Comparison of ENCODE assay signal across 28 mouse cellular contexts in genomic region chr9:76562794-76563193, GRCm38 (mm10). TPM values are rescaled to one million over a fixed set of nuclear protein-coding genes. Genes with fewer than 3 reads are reported as not detected.
DNase-seq lines count a peak whose midpoint lies in the region; ATAC-seq and TF ChIP-seq lines count a peak whose summit lies in the region.
"Had no signal": no experiment of that assay in that cellular context is flagged by ENCODE, and none has a peak within 500 bp of the region (broad histone marks: within the 10 kb centered on the region; RNA-seq: fewer than 3 reads in every experiment).

No protein-coding gene starts in this region.

- TF ChIP-seq CTCF in stomach, postnatal 0 days (IDR thresholded peaks at IDR 0.05; ENCODE audit: low read depth), result no peak

- 42% methylated on average over 6 of the region's 6 CpGs for WGBS in hindbrain, embryonic 15.5 days
- WGBS in hindbrain, embryonic 13.5 days, result 50% methylated on average over 6 of the region's 6 CpGs
- WGBS in lung, embryonic 15.5 days, result 23% methylated on average over 6 of the region's 6 CpGs
- 20% methylated on average over 6 of the region's 6 CpGs for WGBS in stomach, embryonic 14.5 days
- WGBS in stomach, postnatal 0 days, result 27% methylated on average over 6 of the region's 6 CpGs

- H3K9ac ChIP-seq in hindbrain, embryonic 15.5 days, result no peak overlapping the region
- no peak overlapping the region for H3K9ac ChIP-seq in hindbrain, embryonic 13.5 days
- no peak overlapping the region for H3K9ac ChIP-seq in lung, embryonic 15.5 days
- H3K9ac ChIP-seq in stomach, embryonic 14.5 days (replicated peaks; ENCODE audit: low read depth, low read length), result no peak overlapping the region
- no peak overlapping the region for H3K9ac ChIP-seq in stomach, postnatal 0 days (ENCODE audit: low read length)
- H3K9ac ChIP-seq: heart, embryonic 13.5 days; limb, embryonic 13.5 days; liver, embryonic 13.5 days; neural tube, embryonic 13.5 days had no signal

- H3K27me3 ChIP-seq in hindbrain, embryonic 15.5 days, result 0 out of 2 replicates have a peak, but pooled peaks cover 2% of the 10 kb centered on the region
- H3K27me3 ChIP-seq in hindbrain, embryonic 13.5 days, result peaks cover 16% of the 10 kb centered on the region
- H3K27me3 ChIP-seq in lung, embryonic 15.5 days, result 0 out of 2 replicates have a peak, but pooled peaks cover 4% of the 10 kb centered on the region
- no peaks in the 10 kb centered on the region for H3K27me3 ChIP-seq in stomach, embryonic 14.5 days (ENCODE audit: control insufficient read depth, insufficient read depth, low read length)
- H3K27me3 ChIP-seq in stomach, postnatal 0 days (ENCODE audit: control insufficient read depth, insufficient read depth, low read length), result no peaks in the 10 kb centered on the region
- H3K27me3 ChIP-seq: CH12.LX had no signal

- peaks cover 17% of the 10 kb centered on the region for H3K4me1 ChIP-seq in hindbrain, embryonic 15.5 days (replicated peaks)
- peaks cover 16% of the 10 kb centered on the region for H3K4me1 ChIP-seq in hindbrain, embryonic 13.5 days (replicated peaks)
- peaks cover 21% of the 10 kb centered on the region; the same call in 1 of the 2 replicates for H3K4me1 ChIP-seq in lung, embryonic 15.5 days
- H3K4me1 ChIP-seq in stomach, embryonic 14.5 days (ENCODE audit: control insufficient read depth, insufficient read depth, low read length), result 0 out of 2 replicates have a peak, but pooled peaks cover 6% of the 10 kb centered on the region
- H3K4me1 ChIP-seq in stomach, postnatal 0 days (replicated peaks; ENCODE audit: control insufficient read depth, insufficient read depth), result peaks cover 3% of the 10 kb centered on the region; the same call in 1 of the 2 replicates
- H3K4me1 ChIP-seq: heart, embryonic 13.5 days had no signal

- intact Hi-C loops in heart, postnatal 25 days (cut with DNase I), result no loop called here

- H3K9me3 ChIP-seq in hindbrain, embryonic 15.5 days, result no peaks in the 10 kb centered on the region
- H3K9me3 ChIP-seq in hindbrain, embryonic 13.5 days, result no peaks in the 10 kb centered on the region
- H3K9me3 ChIP-seq in lung, embryonic 15.5 days, result no peaks in the 10 kb centered on the region
- no peaks in the 10 kb centered on the region for H3K9me3 ChIP-seq in stomach, embryonic 14.5 days (ENCODE audit: control insufficient read depth, low read depth, low read length)
- H3K9me3 ChIP-seq in stomach, postnatal 0 days (ENCODE audit: control insufficient read depth, low read length), result no peaks in the 10 kb centered on the region
- H3K9me3 ChIP-seq: heart, embryonic 13.5 days; limb, embryonic 13.5 days; liver, embryonic 13.5 days; neural tube, embryonic 13.5 days had no signal

- TF ChIP-seq EP300 in stomach, postnatal 0 days (optimal IDR thresholded peaks at IDR 0.05), result no peak

- no peak overlapping the region for H3K4me3 ChIP-seq in hindbrain, embryonic 15.5 days
- no peak overlapping the region for H3K4me3 ChIP-seq in hindbrain, embryonic 13.5 days
- H3K4me3 ChIP-seq in lung, embryonic 15.5 days, result no peak overlapping the region
- H3K4me3 ChIP-seq in stomach, embryonic 14.5 days (ENCODE audit: low read depth, low read length), result no peak overlapping the region
- H3K4me3 ChIP-seq in stomach, postnatal 0 days (ENCODE audit: low read depth, low read length), result no peak overlapping the region
- H3K4me3 ChIP-seq: heart, embryonic 13.5 days; limb, embryonic 13.5 days; liver, embryonic 13.5 days; megakaryocyte, embryonic 14.5 days; neural tube, embryonic 13.5 days had no signal

- H3K27ac ChIP-seq in hindbrain, embryonic 15.5 days (replicated peaks), result no peak overlapping the region
- no peak overlapping the region for H3K27ac ChIP-seq in hindbrain, embryonic 13.5 days
- H3K27ac ChIP-seq in lung, embryonic 15.5 days, result 0 out of 2 replicates have a peak overlapping the region, but pooled peaks have one; percentile 22
- no peak overlapping the region for H3K27ac ChIP-seq in stomach, embryonic 14.5 days (ENCODE audit: low read length)
- H3K27ac ChIP-seq in stomach, postnatal 0 days (replicated peaks), result no peak overlapping the region
- H3K27ac ChIP-seq: heart, embryonic 13.5 days; limb, embryonic 13.5 days; liver, embryonic 13.5 days; neural tube, embryonic 13.5 days had no signal

- no peaks in the 10 kb centered on the region for H3K36me3 ChIP-seq in hindbrain, embryonic 15.5 days
- no peaks in the 10 kb centered on the region for H3K36me3 ChIP-seq in hindbrain, embryonic 13.5 days
- no peaks in the 10 kb centered on the region for H3K36me3 ChIP-seq in lung, embryonic 15.5 days
- H3K36me3 ChIP-seq in stomach, embryonic 14.5 days (ENCODE audit: control insufficient read depth, insufficient read depth, low read length), result no peaks in the 10 kb centered on the region
- H3K36me3 ChIP-seq in stomach, postnatal 0 days (ENCODE audit: control insufficient read depth, insufficient read depth, low read length), result no peaks in the 10 kb centered on the region
- H3K36me3 ChIP-seq: heart, embryonic 13.5 days; limb, embryonic 13.5 days; liver, embryonic 13.5 days; neural tube, embryonic 13.5 days had no signal

- H3K4me2 ChIP-seq in hindbrain, embryonic 15.5 days, result peak overlapping the region; percentile 15; the same call in 1 of the 2 replicates
- H3K4me2 ChIP-seq in hindbrain, embryonic 13.5 days, result no peak overlapping the region
- peak overlapping the region; percentile 20; the same call in 1 of the 2 replicates for H3K4me2 ChIP-seq in lung, embryonic 15.5 days
- 0 out of 2 replicates have a peak overlapping the region, but pooled peaks have one; percentile 19 for H3K4me2 ChIP-seq in stomach, embryonic 14.5 days (replicated peaks; ENCODE audit: low read depth, low read length)
- no peak overlapping the region for H3K4me2 ChIP-seq in stomach, postnatal 0 days (replicated peaks; ENCODE audit: low read depth)
- H3K4me2 ChIP-seq: heart, embryonic 13.5 days; limb, embryonic 13.5 days; liver, embryonic 13.5 days; neural tube, embryonic 13.5 days had no signal

- ATAC-seq in hindbrain, embryonic 15.5 days (ENCODE audit: low FRiP score, low read depth), result no peak
- no peak for ATAC-seq in hindbrain, embryonic 13.5 days (ENCODE audit: low FRiP score)
- no peak for ATAC-seq in lung, embryonic 15.5 days (ENCODE audit: borderline replicate concordance, extremely low read depth, low FRiP score, low TSS enrichment)
- no peak for ATAC-seq in stomach, embryonic 14.5 days (ENCODE audit: insufficient number of reproducible peaks, insufficient read depth, low FRiP score, low read depth)
- ATAC-seq in stomach, postnatal 0 days (ENCODE audit: low FRiP score, low TSS enrichment), result no peak
- ATAC-seq: inflammation-experienced regulatory T-cells, adult 6 months had no signal

- DNase-seq in lung, postnatal 4 days, result no peak
- no peak for DNase-seq in stomach, postnatal 0 days (ENCODE audit: low spot score)
- DNase-seq in heart, postnatal 25 days (ENCODE audit: low spot score), result no peak
- DNase-seq: adrenal gland, postnatal 25 days; cerebellum, adult 18-20 months; cerebellum, postnatal 25 days; embryo, embryonic 11 days; gastrocnemius, postnatal 10 days; heart, adult 18-20 months; heart, postnatal 36 days; kidney, adult 8-10 months; kidney, postnatal 25 days; layer of hippocampus, adult 9-11 months; liver, embryonic 13.5 days; lung, postnatal 10 days; thymus, postnatal 36 days had no signal

RNA-seq across cellular contexts. Expression of gene Fam83b, which starts 4.1 kb away (rescaled TPM):
- 0.08 and 0.10 TPM in 2 replicates for polyA plus RNA-seq in hindbrain, embryonic 15.5 days (2015; fragmentation: Nextera tagmentation; extraction: Ambion mirVana)
- polyA plus RNA-seq in hindbrain, embryonic 13.5 days (2015; fragmentation: Nextera tagmentation; extraction: Ambion mirVana), result 0.06 TPM in 1 of 2 replicates, not detected in the other
- 3.8 TPM in 2 replicates for polyA plus RNA-seq in lung, embryonic 15.5 days (2015; fragmentation: Nextera tagmentation; extraction: Ambion mirVana)
- polyA plus RNA-seq in stomach, embryonic 14.5 days (2014; fragmentation: Nextera tagmentation; extraction: Ambion mirVana), result 10.4 and 11.2 TPM in 2 replicates
- 4.7 and 5.3 TPM in 2 replicates for polyA plus RNA-seq in stomach, postnatal 0 days (2015; fragmentation: Nextera tagmentation; extraction: Ambion mirVana)
- total RNA-seq in heart, postnatal 25 days (2021), result under 1 TPM; 0.28 to 0.31 TPM
- total RNA-seq: MEL had no signal
- polyA plus RNA-seq: inflammation-experienced regulatory T-cells, adult 6 months; testis, adult 2 months had no signal

Comparison
In these comparisons a context has a peak if more than half of its experiments do, and no peak if none do; other contexts are left out.
1. H3K4me2 ChIP-seq: peak in hindbrain, embryonic 15.5 days (single experiment), lung, embryonic 15.5 days (single experiment) and stomach, embryonic 14.5 days (single experiment); none in hindbrain, embryonic 13.5 days (single experiment) and stomach, postnatal 0 days (single experiment).